Mouse (Mus musculus): Measurements from ENCODE around the gene Trim33.

Trim33 gene

DNA sequence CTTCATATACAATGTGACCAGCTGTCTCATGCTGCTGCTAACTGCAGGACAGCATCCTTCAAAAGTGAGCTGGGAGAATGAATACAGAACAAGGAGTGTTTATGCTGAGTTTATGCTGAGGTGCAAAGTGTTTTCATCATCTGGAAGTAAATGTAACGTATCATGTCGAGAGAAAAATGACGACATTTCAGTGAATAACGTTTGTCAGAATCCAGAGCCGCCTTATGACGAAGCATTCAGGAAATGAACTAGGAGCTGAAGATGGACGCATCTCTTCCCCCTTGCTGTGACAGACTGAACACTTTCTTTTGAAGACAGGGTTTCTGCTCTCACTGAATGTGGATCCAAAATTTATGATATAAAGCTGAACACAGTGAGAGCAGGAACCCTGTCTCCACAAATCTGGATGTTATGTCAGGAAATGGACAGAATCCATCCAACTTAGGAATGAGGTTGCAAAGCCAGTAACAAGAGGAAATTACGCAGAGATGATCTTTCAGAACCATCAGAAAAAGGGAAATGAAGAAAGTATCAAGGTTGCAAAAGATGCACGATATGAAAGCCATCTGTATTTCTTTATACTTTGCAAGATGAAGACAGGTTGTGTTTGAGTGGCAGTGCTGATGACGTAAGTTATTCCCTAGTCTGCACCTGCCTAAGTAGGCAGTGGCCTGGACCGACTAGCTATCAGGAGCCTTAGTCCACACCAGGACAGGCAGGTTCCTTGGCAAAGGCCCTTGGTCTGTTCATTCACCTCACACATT, 85.3 kb downstream of the Trim33 start:
- no peak for DNase-seq

DNA sequence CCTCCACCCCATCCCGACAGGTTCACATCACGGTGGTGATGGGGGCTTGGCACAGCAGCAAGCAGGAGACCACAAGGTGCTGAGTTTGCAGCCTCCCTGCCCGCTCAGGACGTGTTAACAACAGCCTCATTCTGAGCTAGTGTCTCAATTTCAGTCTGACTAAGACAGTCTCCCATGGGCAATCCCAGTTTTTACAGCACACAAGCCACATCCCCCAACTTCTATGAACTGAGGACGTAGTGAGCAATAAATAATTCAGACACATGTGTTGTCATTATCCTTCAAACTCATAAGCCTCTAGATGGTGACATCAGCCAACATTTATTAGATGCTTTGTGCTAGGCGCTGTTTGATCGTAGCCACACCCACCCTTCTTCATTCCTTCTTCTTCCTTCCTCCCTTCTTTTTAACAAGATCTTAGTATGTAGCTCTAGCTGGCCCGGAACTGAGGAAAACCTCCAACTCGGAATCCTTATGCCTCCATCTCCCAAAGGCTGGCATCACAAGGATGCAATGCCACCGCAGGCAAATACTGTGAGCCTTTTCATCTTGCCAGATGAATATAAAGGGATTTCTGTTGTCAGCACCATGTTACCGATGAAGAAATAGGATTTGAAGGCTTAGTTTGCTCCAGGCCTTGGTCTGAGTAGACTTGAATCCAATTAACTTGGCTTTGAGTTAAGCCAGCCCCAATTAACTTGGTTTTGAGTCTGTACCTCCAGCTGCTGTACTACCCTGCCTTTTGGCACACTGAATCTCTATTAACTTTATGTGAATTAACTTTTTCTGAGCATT, 88.3 kb downstream of the Trim33 start:
- DNase-seq: no peak

DNA sequence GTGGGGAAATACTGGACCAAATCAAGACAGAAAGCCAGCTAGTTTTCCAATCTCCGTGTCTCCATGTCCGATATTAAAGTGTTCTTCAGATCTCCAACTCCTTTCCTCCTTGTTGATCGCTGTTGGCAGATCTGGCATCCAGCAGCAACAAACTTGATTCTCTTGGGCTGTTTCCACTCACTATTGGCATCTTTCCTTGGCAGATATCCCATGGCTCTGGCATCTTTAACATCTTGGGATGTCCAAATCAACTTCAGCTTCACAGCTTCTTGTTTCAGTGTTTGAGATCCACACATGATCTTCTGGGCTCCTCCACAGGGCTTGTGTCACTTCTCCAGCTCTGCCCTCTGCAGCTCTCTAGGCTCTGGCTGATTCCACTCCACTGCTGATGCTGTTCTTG, 89.6 kb downstream of the Trim33 start:
- DNase-seq: no peak

DNA sequence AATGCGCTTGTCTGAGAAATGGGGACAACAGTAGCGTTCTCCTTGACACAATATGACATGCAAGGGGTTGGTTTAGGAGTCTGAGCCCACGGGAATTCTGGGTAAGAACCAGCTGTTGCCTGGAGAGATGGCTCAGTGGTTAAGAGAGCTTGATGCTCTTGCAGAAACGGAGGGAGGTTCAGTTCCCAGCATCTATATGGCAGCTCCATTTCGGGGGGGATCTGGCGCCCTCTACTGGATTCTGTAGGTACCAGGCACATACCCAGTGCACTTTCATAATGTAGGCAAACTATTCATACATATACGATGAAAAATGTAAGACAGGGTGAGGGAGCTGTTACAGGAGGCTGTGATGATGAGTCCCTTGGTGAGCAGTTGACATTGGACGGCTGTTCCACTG, 94.9 kb downstream of the Trim33 start:
- DNase-seq: peak; percentile 52

DNA sequence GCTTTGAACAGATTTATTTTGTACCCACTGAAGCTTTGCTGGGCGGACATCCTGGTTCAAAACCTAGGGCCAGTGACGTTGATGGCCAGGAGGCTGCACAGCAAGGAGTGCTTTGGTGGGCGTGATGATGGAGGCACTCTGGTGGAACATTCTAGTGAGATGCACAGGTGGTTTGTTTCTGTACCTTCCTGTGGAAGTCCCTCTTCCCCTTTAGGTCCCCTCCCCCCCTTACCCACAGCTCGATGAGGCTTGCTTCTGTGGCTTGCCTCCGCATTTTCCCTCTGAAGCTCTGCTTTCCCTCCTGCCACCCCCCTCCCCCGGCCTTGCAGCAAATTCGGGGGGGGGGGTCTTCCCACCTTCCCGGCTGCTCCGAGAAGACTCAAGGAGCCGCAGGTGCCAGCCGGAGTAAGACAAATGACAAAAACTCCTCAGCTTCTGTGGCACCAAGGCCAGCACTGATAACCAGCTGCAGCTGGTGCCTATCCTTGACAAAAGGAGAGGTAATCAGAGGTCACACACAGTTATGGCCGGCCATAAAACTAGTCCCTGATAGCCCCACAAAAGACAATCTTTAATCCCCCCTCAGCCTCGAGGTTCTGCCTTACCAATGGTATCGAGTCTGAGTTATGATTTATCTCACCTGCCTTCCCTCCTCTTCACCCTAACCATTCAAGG, 96.2 kb downstream of the Trim33 start:
- DNase-seq: no peak

DNA sequence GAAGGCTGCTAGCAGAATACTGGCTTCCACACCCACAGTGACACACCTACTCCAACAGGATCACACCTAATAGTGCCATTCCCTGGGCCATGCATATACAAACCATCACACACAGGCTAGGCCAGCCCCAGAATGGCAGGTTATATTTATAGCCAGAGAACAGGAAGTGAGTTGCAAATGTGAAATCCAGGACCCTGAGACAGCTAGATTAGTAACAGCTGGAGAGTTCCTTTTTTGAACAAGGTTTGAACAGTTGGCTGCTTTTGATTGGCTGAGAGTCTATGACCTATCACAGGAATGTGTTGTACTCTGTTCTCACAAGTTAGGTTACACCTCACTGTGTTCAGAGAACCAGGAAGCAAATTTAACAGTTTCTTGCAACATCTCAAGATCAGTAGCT, 98.9 kb downstream of the Trim33 start:
- peak; percentile 79 for DNase-seq

DNA sequence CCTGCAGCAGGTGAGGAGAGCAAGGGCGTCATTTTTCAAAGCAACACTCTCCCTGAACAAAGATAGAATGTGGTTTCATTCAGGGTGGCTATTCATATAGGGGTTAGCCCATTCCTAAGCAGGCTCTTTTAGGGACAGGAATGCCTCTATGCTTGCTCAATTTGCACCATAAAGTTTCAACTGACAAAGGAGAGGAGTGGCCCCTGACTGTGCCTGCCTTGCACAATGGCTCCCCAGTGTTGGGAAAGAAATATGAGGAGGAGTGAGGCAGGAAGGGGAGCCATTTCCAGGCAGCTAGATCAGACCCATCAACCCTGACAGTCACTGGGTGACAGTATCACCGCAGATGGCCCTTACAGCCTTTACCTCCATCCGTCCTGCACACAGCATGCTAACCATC, 100.3 kb downstream of the Trim33 start:
- DNase-seq: no peak

DNA sequence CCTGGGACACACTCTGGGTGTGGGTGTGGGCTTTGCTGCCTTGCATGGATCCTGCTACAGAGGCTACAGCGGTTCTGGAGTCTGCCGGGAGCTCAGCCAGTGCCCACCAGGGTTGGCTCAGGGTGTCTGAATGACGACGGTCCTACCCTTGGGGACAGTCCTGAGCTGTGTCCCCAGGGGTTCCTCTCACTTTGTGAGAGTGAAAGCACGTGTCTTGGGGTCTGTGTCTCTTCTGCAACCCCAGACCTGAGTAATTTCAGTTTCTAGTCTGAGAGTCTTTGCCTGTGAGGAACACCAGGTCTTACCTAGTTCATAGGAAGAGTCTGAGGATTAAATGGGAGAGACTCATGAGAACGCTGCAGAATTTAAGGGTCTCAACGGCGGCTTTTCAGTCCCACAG, 101.7 kb downstream of the Trim33 start:
- no peak for DNase-seq

DNA sequence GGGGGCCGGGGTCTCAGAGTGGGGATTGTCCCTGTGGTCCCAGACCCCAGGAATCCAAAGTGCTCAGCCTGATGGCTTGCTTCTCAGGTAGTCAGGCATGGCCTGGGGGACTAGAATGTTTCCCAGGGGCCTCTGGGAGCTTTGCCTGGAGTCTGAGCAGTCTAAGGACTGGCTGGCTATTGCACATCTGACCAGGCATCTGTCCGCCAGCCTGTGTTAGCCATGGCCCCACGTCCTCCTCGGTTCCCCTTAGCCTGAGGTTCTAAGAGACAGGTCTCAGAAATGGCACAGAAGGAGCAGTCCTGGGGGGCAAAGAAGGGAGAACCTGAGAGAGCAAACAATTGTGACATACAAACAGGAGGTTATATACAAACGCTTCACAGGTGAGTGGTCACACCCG, 102.3 kb downstream of the Trim33 start:
- no peak for DNase-seq

DNA sequence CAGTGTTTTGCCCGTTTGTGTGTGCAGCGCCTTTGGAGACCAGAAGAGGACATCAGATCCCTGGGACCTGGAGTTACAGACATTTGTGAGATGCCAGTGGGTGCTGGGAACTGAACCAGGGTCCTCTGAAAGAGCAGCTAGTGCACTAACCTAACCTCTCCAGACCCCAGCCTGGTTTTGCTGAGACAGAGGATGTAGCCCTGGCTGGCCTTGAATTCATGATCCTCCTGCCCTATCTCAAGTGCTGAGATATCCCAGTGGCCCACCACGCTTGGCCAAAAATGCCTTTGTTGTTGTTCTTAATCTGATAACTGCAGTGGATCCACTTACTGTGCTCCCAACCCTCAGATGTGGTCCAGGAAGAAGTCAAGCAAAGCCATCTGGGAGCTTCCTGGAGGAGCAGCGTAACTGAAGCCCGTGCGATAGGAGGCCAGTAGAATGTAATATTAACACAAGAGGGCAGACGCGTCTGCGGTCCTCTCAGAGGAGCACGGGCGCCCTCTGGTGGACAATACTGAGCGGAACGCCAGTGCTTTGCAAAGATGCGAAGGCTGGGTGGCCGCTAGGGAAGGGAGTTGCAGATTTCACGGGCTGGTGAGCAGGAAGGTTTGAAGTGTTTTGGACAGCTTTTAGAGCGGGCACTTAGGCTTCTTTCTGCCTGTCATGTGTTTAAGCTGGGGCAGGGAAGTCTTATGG, 103.9 kb downstream of the Trim33 start:
- peak; percentile 86 for DNase-seq

DNA sequence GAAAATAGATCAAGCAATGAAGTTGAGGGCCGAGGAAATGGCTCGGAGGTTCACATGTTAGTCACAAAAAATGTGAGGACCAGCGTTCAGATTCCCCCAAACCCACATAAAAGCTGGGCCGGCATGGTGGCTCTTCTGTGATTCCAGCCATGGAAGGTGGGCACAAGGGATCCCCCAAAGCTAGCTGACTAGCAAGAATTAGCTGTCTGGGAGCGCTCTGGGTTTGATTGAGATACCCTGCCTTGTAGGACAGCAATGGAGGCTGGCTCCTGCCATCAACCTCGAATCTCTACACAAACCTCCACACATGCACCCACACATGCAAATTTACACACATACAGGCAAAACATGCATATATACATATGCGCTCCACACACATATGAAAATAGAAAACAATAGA, 105.4 kb downstream of the Trim33 start:
- DNase-seq: no peak

DNA sequence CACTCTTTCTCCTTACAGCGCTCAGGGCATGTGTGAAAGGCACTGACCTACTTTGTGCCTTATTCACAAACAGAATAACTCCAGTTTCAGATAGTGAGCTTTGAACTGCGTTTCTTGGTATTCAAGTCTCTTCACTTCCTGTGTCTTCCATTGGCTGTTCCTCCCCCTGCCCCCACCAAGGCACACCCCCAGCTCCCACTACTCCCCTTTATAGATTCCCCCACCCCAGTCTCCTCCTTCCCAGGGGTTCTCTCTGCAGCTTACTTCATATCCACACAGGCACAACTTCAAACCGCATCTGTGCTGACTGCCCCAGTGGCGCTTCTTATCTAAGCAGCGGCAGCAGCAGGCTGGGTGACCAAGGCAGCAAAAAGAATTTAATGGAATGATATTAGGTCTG, 105.9 kb downstream of the Trim33 start:
- no peak for DNase-seq

DNA sequence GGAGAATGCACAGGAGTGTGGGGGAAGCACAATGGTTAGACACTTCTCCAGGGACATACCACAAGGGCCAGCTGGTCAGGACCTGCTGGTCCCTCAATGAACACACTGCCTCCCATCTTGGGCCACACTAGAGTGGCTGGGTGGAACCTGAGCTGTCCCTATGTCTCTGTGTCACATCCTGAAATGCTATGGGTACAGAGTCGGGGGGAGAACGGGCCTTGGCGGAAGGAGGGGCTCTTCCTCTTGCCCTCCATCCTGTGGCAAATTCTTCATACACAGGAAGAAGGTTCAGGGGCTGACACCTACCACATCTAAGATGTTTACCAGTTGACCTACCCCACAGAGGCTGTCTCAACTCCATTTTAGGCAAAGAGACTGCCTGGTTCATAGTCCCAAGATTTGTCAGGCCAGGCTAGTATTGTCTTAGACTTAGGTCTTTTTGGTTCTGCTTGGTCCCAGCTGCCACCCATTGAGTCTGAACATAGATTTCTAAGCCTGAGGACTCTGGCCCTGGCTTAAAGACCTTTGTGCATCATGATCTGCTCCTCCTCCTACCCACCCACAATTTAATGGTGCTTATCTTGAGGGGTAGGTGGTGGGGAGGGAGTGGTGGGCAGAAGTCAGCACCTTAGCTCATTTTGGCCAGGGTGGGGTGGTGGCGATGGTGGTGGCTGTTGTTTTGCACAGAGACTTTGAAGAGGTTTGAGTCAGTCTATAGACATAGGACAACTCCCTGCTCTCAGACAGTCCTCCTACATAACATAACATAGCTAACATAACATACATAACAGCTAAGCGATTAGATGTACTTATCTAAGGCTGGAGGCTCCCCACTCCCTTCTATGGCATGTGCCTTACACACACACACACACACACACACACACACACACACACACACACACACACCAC, 106.5 kb downstream of the Trim33 start:
- no peak for DNase-seq

DNA sequence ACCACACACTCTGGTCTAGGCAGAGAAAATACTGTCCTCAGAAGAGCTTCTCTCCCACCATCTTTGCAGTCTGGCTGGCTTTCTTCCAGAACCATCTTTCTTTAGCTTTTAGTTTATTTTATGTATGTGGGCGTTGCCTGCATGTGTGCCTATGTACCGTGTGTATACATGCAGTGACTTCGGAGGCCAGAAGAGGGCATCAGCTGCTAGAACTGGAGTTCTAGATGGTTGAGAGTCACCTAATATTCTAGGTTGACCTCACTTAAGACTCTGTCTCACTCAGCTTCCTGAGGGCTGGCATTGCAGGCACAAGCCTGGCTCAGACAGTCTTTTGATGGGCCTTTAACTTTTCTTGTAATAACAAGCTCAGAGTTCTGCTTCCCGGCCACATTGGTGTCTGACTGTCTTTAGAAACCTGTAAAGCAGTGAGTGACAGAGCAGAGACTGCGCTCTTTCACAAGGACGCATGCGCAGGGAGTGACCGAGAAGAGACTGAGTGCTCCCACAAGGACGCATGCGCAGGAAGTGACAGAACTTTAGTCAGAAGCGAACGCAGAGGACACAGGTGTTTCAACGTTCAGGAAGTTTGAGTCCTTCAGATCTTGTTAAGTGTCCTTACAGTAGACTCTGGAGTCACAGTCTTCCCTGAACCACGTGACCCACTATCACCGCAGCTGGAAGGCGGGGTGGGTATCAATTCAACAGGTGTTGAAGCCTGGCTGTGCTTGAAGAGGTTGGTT, 107.4 kb downstream of the Trim33 start:
- no peak for DNase-seq

DNA sequence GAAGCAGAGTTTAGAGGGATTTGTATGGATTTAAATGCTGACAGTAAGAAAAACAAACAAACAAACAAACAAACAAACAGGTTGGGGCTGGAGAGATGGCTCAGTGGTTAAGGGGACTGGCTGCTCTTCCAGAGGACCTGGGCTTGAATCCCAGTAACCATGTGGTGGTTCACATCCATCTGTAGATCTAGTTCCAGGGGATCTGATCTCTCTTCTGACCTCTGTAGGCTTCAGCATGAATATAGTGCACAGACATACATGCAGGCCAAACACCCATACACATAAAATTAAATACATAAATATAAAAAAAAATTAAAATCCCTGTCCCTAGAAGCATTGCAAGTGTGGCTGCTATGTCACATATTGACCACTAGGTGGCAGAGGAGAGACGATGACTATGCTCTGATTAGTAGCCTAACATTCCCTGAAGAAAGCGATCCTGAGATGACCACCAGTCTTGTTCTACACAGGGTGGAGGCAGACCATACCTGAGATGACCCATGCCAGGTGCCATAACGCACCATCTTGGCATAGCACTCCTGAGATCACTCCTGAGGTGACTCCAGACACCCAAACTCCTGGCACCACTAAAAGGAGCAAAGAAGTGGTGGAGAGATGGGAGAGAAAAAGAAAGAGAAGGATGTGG, 113.6 kb downstream of the Trim33 start:
- no peak for DNase-seq

DNA sequence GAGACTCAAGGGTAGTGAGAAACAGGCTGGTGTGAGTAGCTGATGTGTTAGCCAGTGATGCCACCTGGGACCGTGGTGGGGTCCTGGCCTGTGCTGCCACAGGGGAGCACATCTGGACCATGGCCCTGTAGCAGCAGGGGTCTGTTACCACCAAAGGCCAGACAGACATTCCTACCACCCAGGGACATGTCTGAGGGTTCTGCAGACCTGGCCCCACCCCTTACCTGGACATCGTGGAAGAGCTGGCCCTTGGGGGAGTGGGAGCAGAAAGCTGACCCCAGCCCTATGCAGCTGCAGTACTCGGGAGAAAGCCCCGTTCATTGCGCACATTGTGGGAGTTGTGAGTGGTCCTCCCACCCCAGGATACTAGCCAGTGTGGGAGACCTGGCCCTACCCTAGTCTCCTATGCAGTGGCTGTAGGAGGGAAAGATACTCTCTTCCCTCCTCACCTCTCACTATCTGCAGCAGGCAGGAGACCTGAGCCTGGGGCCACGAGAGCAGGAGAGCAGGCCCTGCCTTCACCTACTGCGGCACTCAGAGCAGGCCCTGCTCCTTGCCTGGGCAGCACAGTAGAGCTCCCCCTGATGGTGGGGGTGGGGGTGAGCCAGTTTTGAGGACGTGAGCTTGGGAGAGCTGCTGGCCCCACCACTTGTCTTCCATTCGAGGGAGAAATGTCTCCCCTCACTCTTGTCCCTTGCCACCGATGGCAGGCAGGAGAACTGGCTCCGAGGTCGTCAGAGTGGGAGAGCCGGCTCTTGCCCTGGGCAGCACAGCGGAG, 114.4 kb downstream of the Trim33 start:
- DNase-seq: no peak

DNA sequence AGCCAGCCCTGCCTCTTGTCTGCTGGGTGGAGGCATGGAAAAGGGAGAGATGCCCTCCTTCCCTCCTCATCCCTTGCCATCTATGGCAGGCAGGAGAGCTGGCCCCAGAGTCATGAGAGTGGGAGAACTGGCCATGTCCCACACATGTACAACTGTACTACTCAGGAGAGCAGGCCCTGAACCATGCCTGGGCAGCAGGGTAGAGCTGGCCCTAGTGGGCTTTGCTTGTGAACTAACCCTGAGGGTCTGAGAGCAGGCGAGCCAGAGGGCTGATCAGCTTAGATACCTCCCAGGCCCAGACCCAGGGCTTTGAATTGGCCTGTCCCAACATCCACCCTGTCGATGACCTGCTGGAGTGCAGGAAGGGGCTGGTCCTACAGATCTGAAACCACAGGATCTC, 115.0 kb downstream of the Trim33 start:
- DNase-seq: no peak

DNA sequence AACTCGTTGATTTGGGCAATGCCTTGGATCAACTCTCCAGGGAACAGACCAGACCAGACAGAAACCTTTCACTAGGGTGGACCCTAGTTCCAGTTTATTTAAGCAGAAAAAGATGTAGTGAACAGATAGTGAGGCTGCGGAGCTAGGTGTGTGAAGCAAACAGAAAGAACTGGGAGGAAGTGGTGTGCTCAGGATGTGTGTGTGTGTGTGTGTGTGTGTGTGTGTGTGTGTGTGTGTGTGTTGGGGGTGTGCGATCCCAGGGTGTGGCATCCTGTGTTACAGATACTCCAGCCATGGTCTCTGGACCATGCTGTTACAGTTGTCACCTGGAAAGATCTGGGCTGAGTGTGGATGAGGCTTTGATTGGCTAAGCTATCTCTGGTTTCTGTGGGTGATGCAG, 118.4 kb downstream of the Trim33 start:
- no peak for DNase-seq

DNA sequence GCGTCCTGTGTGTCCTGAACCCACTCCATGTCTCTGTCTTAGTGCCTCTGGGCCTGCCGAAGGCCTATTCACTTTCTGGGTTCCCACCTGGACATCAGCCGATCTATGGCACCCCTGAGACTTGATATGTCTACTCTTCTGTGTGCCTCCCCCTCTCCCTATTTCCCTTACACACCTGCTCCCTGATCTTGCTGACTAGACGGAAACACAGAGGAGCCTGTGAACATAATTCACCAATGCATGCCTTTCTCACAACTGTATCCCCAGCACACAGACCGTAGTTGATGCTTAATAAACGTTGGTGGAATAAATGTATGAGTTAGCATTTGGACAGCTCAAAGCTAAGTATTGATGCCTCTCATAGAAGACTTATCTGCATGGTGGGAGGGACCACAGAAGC, 121.7 kb downstream of the Trim33 start:
- no peak for DNase-seq
